Mouse (Mus musculus): Measurements from ENCODE around the gene Zfp541. TPM values are rescaled to one million over a fixed set of nuclear protein-coding genes. Genes with fewer than 3 reads are reported as not detected.

Gene Zfp541
- polyA plus RNA-seq, 1 experiment from 2014 or later = not detected

DNA sequence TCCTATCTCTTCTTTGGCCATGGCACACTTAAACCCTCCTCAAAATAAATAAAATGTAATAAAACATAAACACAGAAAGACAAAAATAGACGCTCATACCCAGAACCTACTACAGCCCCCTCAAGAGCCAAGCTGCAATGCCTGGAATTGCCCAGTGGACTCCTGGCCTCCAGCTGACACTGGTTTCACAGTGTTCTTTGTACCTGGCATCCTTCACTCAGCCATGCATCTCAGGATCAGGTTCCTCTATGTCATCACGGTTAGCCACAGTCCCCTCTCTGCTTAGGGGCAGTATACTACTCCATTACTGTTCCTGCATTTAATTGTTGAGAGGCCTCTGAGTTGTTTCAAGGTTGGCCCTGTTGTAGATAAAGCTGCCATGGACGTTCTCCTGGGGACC, 71.3 kb downstream of the Zfp541 start:
- no peak for DNase-seq (ENCODE audit: low spot score)
- no peak overlapping the region for H3K27ac ChIP-seq (ENCODE audit: low read depth, low read length)

DNA sequence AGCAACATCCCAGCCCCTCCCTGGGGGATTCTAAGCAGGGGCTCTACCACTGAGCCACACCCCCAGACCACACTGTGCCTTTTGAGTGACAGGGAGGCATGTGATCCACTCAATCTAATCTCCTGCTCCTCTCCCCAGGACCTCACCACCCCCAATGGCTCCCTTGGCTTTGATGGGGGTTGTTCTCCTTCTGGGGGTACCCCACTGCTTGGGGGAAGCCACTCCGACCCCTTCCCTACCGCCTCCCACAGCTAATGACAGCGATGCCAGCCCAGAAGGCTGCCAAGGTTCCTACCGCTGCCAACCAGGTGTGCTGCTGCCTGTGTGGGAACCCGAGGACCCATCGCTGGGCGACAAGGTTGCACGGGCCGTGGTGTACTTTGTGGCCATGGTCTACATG, 72.1 kb downstream of the Zfp541 start:
- Histone ChIP-seq H3K27me3 (ENCODE audit: control insufficient read depth, insufficient read depth, low read length) (no peaks in the 10 kb centered on the region), H3K4me2 (ENCODE audit: low read depth, low read length, severe bottlenecking) (no peak overlapping the region), H3K27ac (ENCODE audit: low read depth, low read length) (no peak overlapping the region), H3K9me3 (ENCODE audit: control insufficient read depth, low read length) (no peaks in the 10 kb centered on the region), H3K4me1 (replicated peaks; ENCODE audit: control insufficient read depth, insufficient read depth, low read length) (peaks cover 28% of the 10 kb centered on the region), H3K4me3 (ENCODE audit: low read depth, low read length) (no peak overlapping the region), H3K36me3 (ENCODE audit: control insufficient read depth, insufficient read depth, low read length) (no peaks in the 10 kb centered on the region), H3K9ac (ENCODE audit: low read length) (no peak overlapping the region)
- DNase-seq (ENCODE audit: low spot score) (no peak), ATAC-seq (replicated peaks; ENCODE audit: low FRiP score) (no peak)
- 92% methylated on average over 9 of the region's 9 CpGs for WGBS

More for the DNA sequence above, 71.3 kb downstream of the Zfp541 start:
- Histone ChIP-seq H3K27me3 (ENCODE audit: control insufficient read depth, insufficient read depth, low read length) (no peaks in the 10 kb centered on the region), H3K36me3 (ENCODE audit: control insufficient read depth, insufficient read depth, low read length) (no peaks in the 10 kb centered on the region), H3K4me2 (ENCODE audit: low read depth, low read length, severe bottlenecking) (no peak overlapping the region), H3K9me3 (ENCODE audit: control insufficient read depth, low read length) (no peaks in the 10 kb centered on the region), H3K4me3 (ENCODE audit: low read depth, low read length) (no peak overlapping the region), H3K9ac (ENCODE audit: low read length) (peak overlapping the region; percentile 13; the same call in 1 of the 2 replicates), H3K4me1 (replicated peaks; ENCODE audit: control insufficient read depth, insufficient read depth, low read length) (peaks cover 28% of the 10 kb centered on the region)
- WGBS = 74% methylated on average over 3 of the region's 3 CpGs
- no peak for ATAC-seq (replicated peaks; ENCODE audit: low FRiP score)

DNA sequence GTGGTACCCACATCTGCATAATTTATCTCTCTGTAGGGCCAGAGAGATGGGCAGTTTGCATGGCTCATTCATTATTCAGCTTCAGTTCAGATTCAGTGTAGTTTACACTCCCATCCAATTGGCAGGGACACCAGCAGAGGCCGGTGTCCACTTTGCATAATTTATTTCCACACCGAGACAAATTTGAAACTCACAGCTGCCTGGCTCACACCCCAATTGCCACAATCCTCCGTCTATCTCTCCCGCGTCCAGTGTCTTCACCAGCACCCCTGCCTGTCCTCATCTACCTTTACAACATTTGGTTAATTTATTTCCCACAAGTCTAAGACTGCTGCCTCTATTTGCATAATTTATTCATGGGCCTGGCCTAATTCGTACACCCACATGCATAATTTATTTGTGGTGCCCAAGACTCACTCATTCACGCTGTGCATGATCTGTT, 73.4 kb downstream of the Zfp541 start:
- H3K27me3 ChIP-seq (ENCODE audit: control insufficient read depth, insufficient read depth, low read length) = no peaks in the 10 kb centered on the region
- H3K36me3 ChIP-seq (ENCODE audit: control insufficient read depth, insufficient read depth, low read length) = no peaks in the 10 kb centered on the region
- H3K4me3 ChIP-seq (ENCODE audit: low read depth, low read length) = no peak overlapping the region
- ATAC-seq (replicated peaks; ENCODE audit: low FRiP score) (peak; percentile 40), DNase-seq (ENCODE audit: low spot score) (no peak)
- H3K4me1 ChIP-seq (replicated peaks; ENCODE audit: control insufficient read depth, insufficient read depth, low read length) = peaks cover 26% of the 10 kb centered on the region
- no peaks in the 10 kb centered on the region for H3K9me3 ChIP-seq (ENCODE audit: control insufficient read depth, low read length)
- 57% methylated on average over 7 of the region's 7 CpGs for WGBS
- 0 out of 2 replicates have a peak overlapping the region, but pooled peaks have one; percentile 11 for H3K4me2 ChIP-seq (ENCODE audit: low read depth, low read length, severe bottlenecking)
- H3K27ac ChIP-seq (ENCODE audit: low read depth, low read length) = 0 out of 2 replicates have a peak overlapping the region, but pooled peaks have one; percentile 37
- no peak overlapping the region for H3K9ac ChIP-seq (ENCODE audit: low read length)

Other genes starting within 250 kb of the Zfp541 start
- not detected in 2 replicates for gene Obox6, start 222.1 kb upstream of the Zfp541 start, polyA plus RNA-seq (2014; fragmentation: Nextera tagmentation; extraction: Ambion mirVana)
- not detected in 2 replicates for gene Crx, start 181.8 kb upstream of the Zfp541 start, polyA plus RNA-seq (2014; fragmentation: Nextera tagmentation; extraction: Ambion mirVana)
- not detected in 2 replicates for gene Crxos, start 179.2 kb upstream of the Zfp541 start, polyA plus RNA-seq (2014; fragmentation: Nextera tagmentation; extraction: Ambion mirVana)
- gene Selenow, start 139.4 kb upstream of the Zfp541 start, polyA plus RNA-seq (2014; fragmentation: Nextera tagmentation; extraction: Ambion mirVana) = 944 and 965 TPM in 2 replicates
- 169 and 174 TPM in 2 replicates for gene Nop53, start 115.7 kb upstream of the Zfp541 start, polyA plus RNA-seq (2014; fragmentation: Nextera tagmentation; extraction: Ambion mirVana)
- 10.4 and 11.3 TPM in 2 replicates for gene Ehd2, start 94.2 kb upstream of the Zfp541 start, polyA plus RNA-seq (2014; fragmentation: Nextera tagmentation; extraction: Ambion mirVana)
- 10.9 and 11.6 TPM in 2 replicates for gene Bicra, start 13.9 kb upstream of the Zfp541 start, polyA plus RNA-seq (2014; fragmentation: Nextera tagmentation; extraction: Ambion mirVana)
- 156 and 167 TPM in 2 replicates for gene Napa, start 36.6 kb downstream of the Zfp541 start, polyA plus RNA-seq (2014; fragmentation: Nextera tagmentation; extraction: Ambion mirVana)
- gene Kptn, start 58.1 kb downstream of the Zfp541 start, polyA plus RNA-seq (2014; fragmentation: Nextera tagmentation; extraction: Ambion mirVana) = 19.7 and 22.5 TPM in 2 replicates
- 0.36 and 0.88 TPM in 2 replicates for gene Slc8a2, start 68.0 kb downstream of the Zfp541 start, polyA plus RNA-seq (2014; fragmentation: Nextera tagmentation; extraction: Ambion mirVana)
- gene Meis3, start 113.3 kb downstream of the Zfp541 start, polyA plus RNA-seq (2014; fragmentation: Nextera tagmentation; extraction: Ambion mirVana) = 77.8 and 79.7 TPM in 2 replicates
- 14.3 and 16.4 TPM in 2 replicates for gene Dhx34, start 160.2 kb downstream of the Zfp541 start, polyA plus RNA-seq (2014; fragmentation: Nextera tagmentation; extraction: Ambion mirVana)
- 0.12 and 0.25 TPM in 2 replicates for gene C5ar2, start 182.3 kb downstream of the Zfp541 start, polyA plus RNA-seq (2014; fragmentation: Nextera tagmentation; extraction: Ambion mirVana)
- gene C5ar1, start 197.7 kb downstream of the Zfp541 start, polyA plus RNA-seq (2014; fragmentation: Nextera tagmentation; extraction: Ambion mirVana) = 0.76 and 1.1 TPM in 2 replicates
- 10.9 and 11.6 TPM in 2 replicates for gene Inafm1, start 211.8 kb downstream of the Zfp541 start, polyA plus RNA-seq (2014; fragmentation: Nextera tagmentation; extraction: Ambion mirVana)
- 22.3 and 32.2 TPM in 2 replicates for gene Ccdc9, start 225.0 kb downstream of the Zfp541 start, polyA plus RNA-seq (2014; fragmentation: Nextera tagmentation; extraction: Ambion mirVana)
- gene Bbc3, start 246.6 kb downstream of the Zfp541 start, polyA plus RNA-seq (2014; fragmentation: Nextera tagmentation; extraction: Ambion mirVana) = 8.0 and 11.5 TPM in 2 replicates

Data from forebrain, embryonic 11.5 days (tissue).